In genomic region chr9:60921287-60921686, GRCm38 (mm10) we compare ENCODE assay signal across 26 mouse cellular contexts.
"Had no signal": no experiment of that assay in that cellular context is flagged by ENCODE, and none has a peak within 500 bp of the region (broad histone marks: within the 10 kb centered on the region; RNA-seq: fewer than 3 reads in every experiment).

No protein-coding gene starts in this region.

- H3K27ac ChIP-seq: left cerebral cortex, adult 2 months; limb, embryonic 10.5 days; limb, embryonic 13.5 days; liver, embryonic 12.5 days; liver, embryonic 13.5 days; liver, embryonic 14.5 days; liver, embryonic 15.5 days; macrophage; midbrain, embryonic 12.5 days; midbrain, embryonic 13.5 days; midbrain, embryonic 15.5 days had no signal

- H3K4me1 ChIP-seq: liver, embryonic 12.5 days; liver, embryonic 13.5 days; liver, embryonic 15.5 days; megakaryocyte, embryonic 14.5 days; midbrain, embryonic 13.5 days; midbrain, embryonic 15.5 days had no signal

- H3K4me3 ChIP-seq: left cerebral cortex, adult 2 months; limb, embryonic 10.5 days; limb, embryonic 12.5 days; limb, embryonic 13.5 days; limb, embryonic 15.5 days; liver, embryonic 12.5 days; liver, embryonic 13.5 days; liver, embryonic 15.5 days; lung, embryonic 15.5 days; megakaryocyte, embryonic 14.5 days; midbrain, embryonic 10.5 days; midbrain, embryonic 12.5 days; midbrain, embryonic 13.5 days; midbrain, embryonic 15.5 days; myocyte had no signal

- DNase-seq: left cerebral cortex, postnatal 4 days; liver; liver, embryonic 13.5 days; liver, postnatal 0 days; lung, adult 2 months; lung, postnatal 14 days; lung, postnatal 36 days; midbrain, embryonic 14.5 days had no signal

- H3K36me3 ChIP-seq: limb, embryonic 10.5 days; limb, embryonic 12.5 days; limb, embryonic 13.5 days; limb, embryonic 15.5 days; liver, embryonic 12.5 days; liver, embryonic 13.5 days; liver, embryonic 15.5 days; lung, embryonic 15.5 days; midbrain, embryonic 10.5 days; midbrain, embryonic 12.5 days; midbrain, embryonic 13.5 days; midbrain, embryonic 15.5 days had no signal

- H3K9ac ChIP-seq: limb, embryonic 12.5 days; limb, embryonic 13.5 days; limb, embryonic 15.5 days; liver, embryonic 12.5 days; liver, embryonic 13.5 days; liver, embryonic 14.5 days; liver, embryonic 15.5 days; liver, postnatal 0 days; lung, embryonic 14.5 days; lung, embryonic 15.5 days; midbrain, embryonic 12.5 days; midbrain, embryonic 13.5 days; midbrain, embryonic 15.5 days had no signal

- H3K9me3 ChIP-seq: limb, embryonic 10.5 days; limb, embryonic 12.5 days; limb, embryonic 13.5 days; limb, embryonic 15.5 days; liver, embryonic 12.5 days; liver, embryonic 13.5 days; liver, embryonic 15.5 days; lung, embryonic 15.5 days; megakaryocyte, embryonic 14.5 days; midbrain, embryonic 10.5 days; midbrain, embryonic 12.5 days; midbrain, embryonic 13.5 days; midbrain, embryonic 15.5 days had no signal

- H3K27me3 ChIP-seq: limb, embryonic 15.5 days; liver, embryonic 13.5 days; liver, embryonic 15.5 days; lung, embryonic 15.5 days; midbrain, embryonic 12.5 days; midbrain, embryonic 15.5 days had no signal

- ATAC-seq: liver, embryonic 12.5 days; liver, postnatal 0 days; midbrain, embryonic 13.5 days; midbrain, embryonic 15.5 days; midbrain, embryonic 16.5 days had no signal
